Mouse (Mus musculus): Measurements from ENCODE around the gene Abcc1. TPM values are rescaled to one million over a fixed set of nuclear protein-coding genes. Genes with fewer than 3 reads are reported as not detected.

Abcc1 gene
- polyA plus RNA-seq, 1 experiment from 2014 or later, result 5.2 TPM

DNA sequence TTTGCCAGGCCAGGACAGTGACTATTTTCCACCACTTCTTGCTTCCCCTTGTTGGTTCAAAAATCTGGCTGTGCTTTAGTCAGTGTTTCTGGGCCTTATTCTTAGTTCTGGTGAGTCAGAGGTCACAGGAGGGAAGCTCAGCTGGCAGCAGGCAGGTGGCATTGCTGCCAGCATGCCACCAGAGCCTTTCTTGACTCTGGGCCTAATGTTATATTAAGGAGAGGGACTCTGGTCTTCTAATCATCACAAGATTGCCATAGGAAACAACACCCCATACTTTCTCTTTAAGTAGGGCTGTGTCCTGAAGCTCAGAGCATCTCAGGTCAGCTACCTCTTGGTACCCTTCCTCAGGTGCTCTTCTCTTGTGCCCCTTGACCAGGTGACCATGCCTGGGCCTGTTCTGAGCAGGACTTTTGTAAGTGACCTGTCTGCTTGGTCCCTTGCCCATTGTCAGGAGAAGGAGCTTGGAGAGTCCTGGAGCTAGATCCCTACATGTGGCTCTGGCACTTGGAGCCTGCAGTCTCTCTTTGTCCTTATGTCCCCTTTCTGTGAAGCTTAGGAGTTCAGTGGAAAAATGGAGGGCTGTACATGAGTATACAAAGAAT, 19.8 kb downstream of the Abcc1 start:
- Histone ChIP-seq H3K36me3 (ENCODE audit: control insufficient read depth, insufficient read depth, low read length) (no peaks in the 10 kb centered on the region), H3K9me3 (replicated peaks; ENCODE audit: control insufficient read depth, low read length) (no peaks in the 10 kb centered on the region), H3K27me3 (replicated peaks; ENCODE audit: control insufficient read depth, insufficient read depth, low read length) (no peaks in the 10 kb centered on the region), H3K4me3 (ENCODE audit: low read depth, low read length) (no peak overlapping the region), H3K27ac (ENCODE audit: low read depth, low read length) (no peak overlapping the region), H3K4me1 (ENCODE audit: control insufficient read depth, insufficient read depth, low read length) (peaks cover 3% of the 10 kb centered on the region; the same call in 1 of the 2 replicates), H3K4me2 (ENCODE audit: low read length) (no peak overlapping the region), H3K9ac (ENCODE audit: low read length) (no peak overlapping the region)
- ATAC-seq (no peak), DNase-seq (ENCODE audit: low spot score) (no peak)

DNA sequence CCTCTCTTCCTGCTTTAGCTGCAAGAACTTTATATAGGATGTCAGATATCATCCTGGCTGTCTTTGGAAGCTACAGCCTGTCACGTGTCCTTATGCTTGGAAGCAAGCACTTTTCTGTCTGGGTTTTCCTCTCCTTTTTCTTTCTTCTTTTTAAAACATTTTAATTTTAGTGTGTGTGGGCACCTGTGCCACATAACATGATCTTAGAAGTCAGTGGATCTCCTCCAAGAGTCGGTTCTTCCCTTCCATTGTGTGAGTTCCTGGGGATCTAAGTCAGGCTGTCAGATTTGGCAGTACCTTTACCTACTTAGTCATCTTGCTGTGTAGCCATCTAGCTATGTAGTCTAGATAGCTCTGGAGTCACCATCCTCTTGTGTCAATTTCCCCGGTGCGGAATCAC, 37.9 kb downstream of the Abcc1 start:
- Histone ChIP-seq H3K27me3 (replicated peaks; ENCODE audit: control insufficient read depth, insufficient read depth, low read length) (no peaks in the 10 kb centered on the region), H3K27ac (ENCODE audit: low read depth, low read length) (no peak overlapping the region), H3K4me3 (ENCODE audit: low read depth, low read length) (no peak overlapping the region), H3K36me3 (ENCODE audit: control insufficient read depth, insufficient read depth, low read length) (peaks cover 3% of the 10 kb centered on the region; the same call in 1 of the 2 replicates), H3K9ac (ENCODE audit: low read length) (no peak overlapping the region), H3K9me3 (replicated peaks; ENCODE audit: control insufficient read depth, low read length) (no peaks in the 10 kb centered on the region), H3K4me2 (ENCODE audit: low read length) (no peak overlapping the region), H3K4me1 (ENCODE audit: control insufficient read depth, insufficient read depth, low read length) (no peaks in the 10 kb centered on the region)
- 93% methylated on average over 4 of the region's 4 CpGs for WGBS
- ATAC-seq, result no peak
- DNase-seq (ENCODE audit: low spot score), result no peak

DNA sequence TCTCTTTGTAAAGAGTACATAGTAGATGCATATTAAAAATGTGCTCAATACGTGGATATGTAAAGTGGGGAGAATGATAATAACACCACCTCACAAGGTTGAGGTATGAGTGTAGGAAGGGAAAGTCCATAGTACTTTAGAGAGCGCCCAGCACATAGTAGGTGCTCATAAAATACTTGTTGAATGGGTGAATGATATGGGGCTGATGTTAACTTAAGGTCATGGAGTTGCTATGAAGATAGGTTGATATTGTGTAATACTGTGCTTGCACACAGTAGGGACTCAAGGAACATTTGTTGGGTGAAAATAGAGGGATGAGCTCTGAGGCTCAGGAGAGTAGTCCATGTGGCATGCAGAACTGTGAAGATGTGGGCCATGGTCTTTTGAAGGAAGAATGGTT, 42.1 kb downstream of the Abcc1 start:
- Histone ChIP-seq H3K27ac (ENCODE audit: low read depth, low read length) (no peak overlapping the region), H3K9ac (ENCODE audit: low read length) (no peak overlapping the region), H3K4me3 (ENCODE audit: low read depth, low read length) (no peak overlapping the region), H3K4me2 (ENCODE audit: low read length) (no peak overlapping the region), H3K27me3 (replicated peaks; ENCODE audit: control insufficient read depth, insufficient read depth, low read length) (no peaks in the 10 kb centered on the region), H3K36me3 (ENCODE audit: control insufficient read depth, insufficient read depth, low read length) (peaks cover 20% of the 10 kb centered on the region; the same call in 1 of the 2 replicates), H3K9me3 (replicated peaks; ENCODE audit: control insufficient read depth, low read length) (no peaks in the 10 kb centered on the region), H3K4me1 (ENCODE audit: control insufficient read depth, insufficient read depth, low read length) (no peaks in the 10 kb centered on the region)
- WGBS, result 90% methylated on average over 2 of the region's 2 CpGs
- ATAC-seq (no peak), DNase-seq (ENCODE audit: low spot score) (no peak)

DNA sequence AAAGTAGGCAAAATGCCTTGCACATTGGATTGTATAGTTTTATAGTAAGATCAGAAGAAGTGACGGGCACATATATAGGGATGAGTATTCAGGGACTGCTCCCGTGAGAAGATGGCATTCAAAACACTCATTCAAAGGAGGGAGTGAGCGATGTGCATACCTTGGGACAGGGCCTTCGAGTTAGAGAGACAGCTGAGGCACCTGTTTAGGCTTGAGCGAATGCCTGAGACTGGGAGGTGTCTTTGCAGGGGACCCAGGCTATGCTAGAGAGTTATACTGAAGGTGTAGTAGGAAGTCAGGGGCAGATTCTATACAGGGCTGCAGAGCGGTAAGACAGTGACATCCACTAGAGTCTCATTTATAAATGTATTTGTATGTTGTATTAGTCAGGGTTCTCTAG, 44.3 kb downstream of the Abcc1 start:
- H3K9ac ChIP-seq (ENCODE audit: low read length), result no peak overlapping the region
- no peak overlapping the region for H3K27ac ChIP-seq (ENCODE audit: low read depth, low read length)
- no peak overlapping the region for H3K4me2 ChIP-seq (ENCODE audit: low read length)
- no peaks in the 10 kb centered on the region for H3K27me3 ChIP-seq (replicated peaks; ENCODE audit: control insufficient read depth, insufficient read depth, low read length)
- no peaks in the 10 kb centered on the region for H3K4me1 ChIP-seq (ENCODE audit: control insufficient read depth, insufficient read depth, low read length)
- no peak for ATAC-seq
- H3K4me3 ChIP-seq (ENCODE audit: low read depth, low read length), result no peak overlapping the region
- H3K36me3 ChIP-seq (ENCODE audit: control insufficient read depth, insufficient read depth, low read length), result peaks cover 20% of the 10 kb centered on the region; the same call in 1 of the 2 replicates
- 95% methylated on average over 6 of the region's 6 CpGs for WGBS
- DNase-seq (ENCODE audit: low spot score), result no peak
- H3K9me3 ChIP-seq (replicated peaks; ENCODE audit: control insufficient read depth, low read length), result no peaks in the 10 kb centered on the region

DNA sequence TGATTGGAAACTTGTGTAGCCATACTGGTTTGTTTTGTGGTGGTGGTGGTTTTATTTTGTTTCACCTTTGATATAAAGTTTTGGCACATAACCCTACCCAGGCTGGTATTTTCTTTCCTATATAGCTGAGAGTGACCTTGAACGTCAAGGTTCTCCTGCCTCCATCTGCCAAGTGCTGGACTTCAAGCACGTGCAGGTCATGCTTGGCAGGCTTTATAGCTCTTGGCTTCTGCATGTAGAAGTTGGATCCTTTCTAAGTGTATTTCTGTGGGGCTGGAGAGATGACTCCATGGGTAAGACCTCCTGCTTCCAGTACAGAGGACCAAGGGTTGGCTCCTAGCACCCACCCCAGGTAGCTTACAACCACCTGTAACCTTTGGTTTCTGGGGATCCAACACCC, 47.8 kb downstream of the Abcc1 start:
- Histone ChIP-seq H3K9me3 (replicated peaks; ENCODE audit: control insufficient read depth, low read length) (no peaks in the 10 kb centered on the region), H3K27ac (ENCODE audit: low read depth, low read length) (no peak overlapping the region), H3K9ac (ENCODE audit: low read length) (no peak overlapping the region), H3K4me1 (ENCODE audit: control insufficient read depth, insufficient read depth, low read length) (no peaks in the 10 kb centered on the region), H3K4me3 (ENCODE audit: low read depth, low read length) (no peak overlapping the region), H3K4me2 (ENCODE audit: low read length) (no peak overlapping the region), H3K27me3 (replicated peaks; ENCODE audit: control insufficient read depth, insufficient read depth, low read length) (no peaks in the 10 kb centered on the region), H3K36me3 (ENCODE audit: control insufficient read depth, insufficient read depth, low read length) (peaks cover 25% of the 10 kb centered on the region; the same call in 1 of the 2 replicates)
- 92% methylated on average over 2 of the region's 2 CpGs for WGBS
- no peak for DNase-seq (ENCODE audit: low spot score)
- ATAC-seq, result no peak

DNA sequence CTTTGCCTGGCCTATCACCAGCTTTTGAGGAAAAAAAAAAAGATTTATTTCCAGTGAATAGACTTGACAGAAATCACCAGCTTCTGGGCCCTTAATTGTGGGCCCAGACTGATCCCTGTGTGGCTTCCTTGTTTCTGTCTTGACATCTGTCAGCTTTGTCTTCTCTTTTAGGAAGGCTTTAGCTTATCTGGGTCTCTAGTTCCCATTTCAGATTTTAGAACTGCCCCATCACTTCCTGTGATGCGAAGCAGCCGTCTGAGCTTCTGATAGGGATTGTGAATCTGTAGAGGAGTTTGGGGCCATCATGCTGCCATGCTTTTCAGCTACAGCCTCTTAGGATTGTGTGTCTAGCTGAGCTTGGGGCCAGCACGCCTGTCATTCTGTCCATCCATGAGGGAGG, 48.4 kb downstream of the Abcc1 start:
- H3K27me3 ChIP-seq (replicated peaks; ENCODE audit: control insufficient read depth, insufficient read depth, low read length), result no peaks in the 10 kb centered on the region
- H3K4me2 ChIP-seq (ENCODE audit: low read length), result no peak overlapping the region
- no peak overlapping the region for H3K4me3 ChIP-seq (ENCODE audit: low read depth, low read length)
- no peaks in the 10 kb centered on the region for H3K4me1 ChIP-seq (ENCODE audit: control insufficient read depth, insufficient read depth, low read length)
- H3K9ac ChIP-seq (ENCODE audit: low read length), result no peak overlapping the region
- no peaks in the 10 kb centered on the region for H3K9me3 ChIP-seq (replicated peaks; ENCODE audit: control insufficient read depth, low read length)
- H3K27ac ChIP-seq (ENCODE audit: low read depth, low read length), result no peak overlapping the region
- DNase-seq (ENCODE audit: low spot score) (no peak), ATAC-seq (no peak)
- H3K36me3 ChIP-seq (ENCODE audit: control insufficient read depth, insufficient read depth, low read length), result peaks cover 21% of the 10 kb centered on the region; the same call in 1 of the 2 replicates
- 90% methylated on average over 3 of the region's 3 CpGs for WGBS

DNA sequence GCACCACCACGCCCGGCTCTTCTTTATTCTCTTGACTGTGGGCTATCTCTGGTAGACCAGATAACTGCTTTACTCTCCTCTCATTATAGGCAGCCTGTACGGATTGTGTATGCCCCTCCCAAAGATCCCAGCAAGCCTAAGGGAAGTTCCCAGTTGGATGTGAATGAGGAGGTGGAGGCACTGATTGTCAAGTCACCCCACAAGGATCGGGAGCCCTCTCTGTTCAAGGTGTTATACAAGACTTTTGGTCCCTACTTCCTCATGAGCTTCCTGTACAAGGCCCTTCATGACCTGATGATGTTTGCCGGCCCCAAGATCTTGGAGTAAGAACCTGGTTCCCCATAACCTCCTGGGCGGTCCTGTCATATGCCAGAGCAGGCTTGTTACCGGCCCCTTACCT, 49.3 kb downstream of the Abcc1 start:
- Histone ChIP-seq H3K9ac (ENCODE audit: low read length) (no peak overlapping the region), H3K9me3 (replicated peaks; ENCODE audit: control insufficient read depth, low read length) (no peaks in the 10 kb centered on the region), H3K27ac (ENCODE audit: low read depth, low read length) (no peak overlapping the region), H3K36me3 (ENCODE audit: control insufficient read depth, insufficient read depth, low read length) (peaks cover 14% of the 10 kb centered on the region; the same call in 1 of the 2 replicates), H3K4me2 (ENCODE audit: low read length) (no peak overlapping the region), H3K4me3 (ENCODE audit: low read depth, low read length) (no peak overlapping the region), H3K27me3 (replicated peaks; ENCODE audit: control insufficient read depth, insufficient read depth, low read length) (no peaks in the 10 kb centered on the region), H3K4me1 (ENCODE audit: control insufficient read depth, insufficient read depth, low read length) (no peaks in the 10 kb centered on the region)
- DNase-seq (ENCODE audit: low spot score) (no peak), ATAC-seq (no peak)
- WGBS, result 96% methylated on average over 7 of the region's 7 CpGs

DNA sequence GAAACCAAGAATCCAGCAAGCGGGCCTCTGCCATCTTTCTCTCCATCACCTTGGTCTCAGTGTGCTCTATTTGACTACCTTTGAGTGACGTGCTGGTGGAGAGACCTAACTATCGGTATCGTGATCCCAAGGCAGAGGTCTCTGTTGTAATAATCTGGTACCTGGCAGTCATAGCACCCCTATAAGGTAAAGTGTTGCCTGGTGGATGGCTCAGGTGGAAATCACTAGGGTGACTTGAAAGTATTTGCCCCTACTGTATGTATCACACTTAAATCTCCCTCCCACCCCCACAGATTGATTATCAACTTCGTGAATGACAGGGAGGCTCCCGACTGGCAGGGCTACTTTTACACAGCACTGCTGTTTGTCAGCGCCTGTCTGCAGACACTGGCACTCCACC, 49.8 kb downstream of the Abcc1 start:
- Histone ChIP-seq H3K4me3 (ENCODE audit: low read depth, low read length) (no peak overlapping the region), H3K9ac (ENCODE audit: low read length) (no peak overlapping the region), H3K27me3 (replicated peaks; ENCODE audit: control insufficient read depth, insufficient read depth, low read length) (no peaks in the 10 kb centered on the region), H3K9me3 (replicated peaks; ENCODE audit: control insufficient read depth, low read length) (no peaks in the 10 kb centered on the region), H3K36me3 (ENCODE audit: control insufficient read depth, insufficient read depth, low read length) (0 out of 2 replicates have a peak, but pooled peaks cover 14% of the 10 kb centered on the region), H3K4me2 (ENCODE audit: low read length) (no peak overlapping the region), H3K27ac (ENCODE audit: low read depth, low read length) (no peak overlapping the region), H3K4me1 (ENCODE audit: control insufficient read depth, insufficient read depth, low read length) (no peaks in the 10 kb centered on the region)
- ATAC-seq (no peak), DNase-seq (ENCODE audit: low spot score) (no peak)
- 95% methylated on average over 7 of the region's 7 CpGs for WGBS

DNA sequence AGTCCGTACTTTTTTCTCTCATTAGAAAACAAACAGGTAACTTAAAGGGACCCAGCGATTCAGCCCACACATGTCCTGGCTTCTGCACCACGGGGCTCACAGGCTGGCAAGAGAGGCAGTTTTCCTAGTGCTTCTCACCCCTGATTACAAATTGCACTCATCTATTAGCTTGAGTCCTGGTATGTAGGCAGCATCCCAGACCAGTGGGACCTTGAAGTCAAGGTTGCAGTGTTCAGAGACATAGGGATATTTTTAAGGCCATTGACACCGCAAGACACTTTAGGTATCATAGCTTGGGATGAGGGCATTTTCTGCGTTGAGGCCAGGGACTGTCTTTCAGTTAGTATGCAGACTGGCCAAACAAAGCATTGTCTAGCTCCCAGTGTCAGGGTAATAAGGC, 51.2 kb downstream of the Abcc1 start:
- WGBS, result 93% methylated on average over 5 of the region's 5 CpGs
- H3K27ac ChIP-seq (ENCODE audit: low read depth, low read length), result no peak overlapping the region
- no peaks in the 10 kb centered on the region for H3K27me3 ChIP-seq (replicated peaks; ENCODE audit: control insufficient read depth, insufficient read depth, low read length)
- no peak overlapping the region for H3K9ac ChIP-seq (ENCODE audit: low read length)
- H3K9me3 ChIP-seq (replicated peaks; ENCODE audit: control insufficient read depth, low read length), result no peaks in the 10 kb centered on the region
- no peak for DNase-seq (ENCODE audit: low spot score)
- H3K36me3 ChIP-seq (ENCODE audit: control insufficient read depth, insufficient read depth, low read length), result 0 out of 2 replicates have a peak, but pooled peaks cover 6% of the 10 kb centered on the region
- no peaks in the 10 kb centered on the region for H3K4me1 ChIP-seq (ENCODE audit: control insufficient read depth, insufficient read depth, low read length)
- no peak overlapping the region for H3K4me2 ChIP-seq (ENCODE audit: low read length)
- ATAC-seq, result no peak
- no peak overlapping the region for H3K4me3 ChIP-seq (ENCODE audit: low read depth, low read length)

Measured in forebrain, embryonic 14.5 days (tissue).